Mouse (Mus musculus): ENCODE data around the gene Zfp36l2. TPM values are rescaled to one million over a fixed set of nuclear protein-coding genes. Genes with fewer than 3 reads are reported as not detected.

The Zfp36l2 gene
- polyA plus RNA-seq, 1 experiment = 5.4 TPM

- H3K4me3 ChIP-seq (ENCODE audit: control insufficient read depth, low read depth, low read length) = no peak overlapping the region
- TF ChIP-seq POLR2A (IDR thresholded peaks at IDR 0.05; ENCODE audit: control insufficient read depth, low read depth, low read length) (no peak), CTCF (IDR thresholded peaks at IDR 0.05; ENCODE audit: control insufficient read depth, insufficient read depth, insufficient replicate concordance, low read depth, low read length) (no peak)
Measured at GRCm38 (mm10) chr17:84207611-84208010, 19.9 kb upstream of the Zfp36l2 start.

GRCm38 (mm10) chr17:84206239-84206638, 18.5 kb upstream of the Zfp36l2 start:
- TF ChIP-seq CTCF (IDR thresholded peaks at IDR 0.05; ENCODE audit: control insufficient read depth, insufficient read depth, insufficient replicate concordance, low read depth, low read length) = no peak
- TF ChIP-seq POLR2A (IDR thresholded peaks at IDR 0.05; ENCODE audit: control insufficient read depth, low read depth, low read length) = no peak
- Histone ChIP-seq H3K4me3 (ENCODE audit: control insufficient read depth, low read depth, low read length) (no peak overlapping the region), H3K27me3 (ENCODE audit: control insufficient read depth, insufficient read depth, low read length) (no peaks in the 10 kb centered on the region), H3K4me1 (ENCODE audit: control insufficient read depth, insufficient read depth, low read length) (no peaks in the 10 kb centered on the region), H3K36me3 (ENCODE audit: control insufficient read depth, insufficient read depth, low read length) (no peaks in the 10 kb centered on the region), H3K27ac (ENCODE audit: control insufficient read depth, insufficient read depth, low read depth, low read length) (no peak overlapping the region)

More at GRCm38 (mm10) chr17:84207611-84208010, 19.9 kb upstream of the Zfp36l2 start:
- Histone ChIP-seq H3K27ac (ENCODE audit: control insufficient read depth, insufficient read depth, low read depth, low read length) (no peak overlapping the region), H3K27me3 (ENCODE audit: control insufficient read depth, insufficient read depth, low read length) (no peaks in the 10 kb centered on the region), H3K36me3 (ENCODE audit: control insufficient read depth, insufficient read depth, low read length) (no peaks in the 10 kb centered on the region), H3K4me1 (ENCODE audit: control insufficient read depth, insufficient read depth, low read length) (no peaks in the 10 kb centered on the region)

GRCm38 (mm10) chr17:84204962-84205361, 17.2 kb upstream of the Zfp36l2 start:
- Histone ChIP-seq H3K36me3 (ENCODE audit: control insufficient read depth, insufficient read depth, low read length) (no peaks in the 10 kb centered on the region), H3K4me1 (ENCODE audit: control insufficient read depth, insufficient read depth, low read length) (no peaks in the 10 kb centered on the region), H3K27ac (ENCODE audit: control insufficient read depth, insufficient read depth, low read depth, low read length) (no peak overlapping the region), H3K4me3 (ENCODE audit: control insufficient read depth, low read depth, low read length) (no peak overlapping the region), H3K27me3 (ENCODE audit: control insufficient read depth, insufficient read depth, low read length) (no peaks in the 10 kb centered on the region)
- TF ChIP-seq POLR2A (IDR thresholded peaks at IDR 0.05; ENCODE audit: control insufficient read depth, low read depth, low read length) (no peak), CTCF (IDR thresholded peaks at IDR 0.05; ENCODE audit: control insufficient read depth, insufficient read depth, insufficient replicate concordance, low read depth, low read length) (no peak)

GRCm38 (mm10) chr17:84203340-84203739, 15.6 kb upstream of the Zfp36l2 start:
- TF ChIP-seq CTCF (IDR thresholded peaks at IDR 0.05; ENCODE audit: control insufficient read depth, insufficient read depth, insufficient replicate concordance, low read depth, low read length) = no peak
- no peak for TF ChIP-seq POLR2A (IDR thresholded peaks at IDR 0.05; ENCODE audit: control insufficient read depth, low read depth, low read length)
- H3K27ac ChIP-seq (ENCODE audit: control insufficient read depth, insufficient read depth, low read depth, low read length) = no peak overlapping the region
- H3K36me3 ChIP-seq (ENCODE audit: control insufficient read depth, insufficient read depth, low read length) = no peaks in the 10 kb centered on the region
- no peak overlapping the region for H3K4me3 ChIP-seq (ENCODE audit: control insufficient read depth, low read depth, low read length)
- no peaks in the 10 kb centered on the region for H3K27me3 ChIP-seq (ENCODE audit: control insufficient read depth, insufficient read depth, low read length)
- H3K4me1 ChIP-seq (ENCODE audit: control insufficient read depth, insufficient read depth, low read length) = no peaks in the 10 kb centered on the region

GRCm38 (mm10) chr17:84201183-84201582, 13.4 kb upstream of the Zfp36l2 start:
- Histone ChIP-seq H3K4me1 (ENCODE audit: control insufficient read depth, insufficient read depth, low read length) (no peaks in the 10 kb centered on the region), H3K27me3 (ENCODE audit: control insufficient read depth, insufficient read depth, low read length) (no peaks in the 10 kb centered on the region), H3K27ac (ENCODE audit: control insufficient read depth, insufficient read depth, low read depth, low read length) (no peak overlapping the region), H3K4me3 (ENCODE audit: control insufficient read depth, low read depth, low read length) (no peak overlapping the region), H3K36me3 (ENCODE audit: control insufficient read depth, insufficient read depth, low read length) (no peaks in the 10 kb centered on the region)
- TF ChIP-seq POLR2A (IDR thresholded peaks at IDR 0.05; ENCODE audit: control insufficient read depth, low read depth, low read length) (no peak), CTCF (IDR thresholded peaks at IDR 0.05; ENCODE audit: control insufficient read depth, insufficient read depth, insufficient replicate concordance, low read depth, low read length) (no peak)

GRCm38 (mm10) chr17:84197912-84198344, 10.2 kb upstream of the Zfp36l2 start:
- no peaks in the 10 kb centered on the region for H3K36me3 ChIP-seq (ENCODE audit: control insufficient read depth, insufficient read depth, low read length)
- TF ChIP-seq POLR2A (IDR thresholded peaks at IDR 0.05; ENCODE audit: control insufficient read depth, low read depth, low read length) (no peak), CTCF (IDR thresholded peaks at IDR 0.05; ENCODE audit: control insufficient read depth, insufficient read depth, insufficient replicate concordance, low read depth, low read length) (no peak)
- H3K27ac ChIP-seq (ENCODE audit: control insufficient read depth, insufficient read depth, low read depth, low read length) = no peak overlapping the region
- no peaks in the 10 kb centered on the region for H3K4me1 ChIP-seq (ENCODE audit: control insufficient read depth, insufficient read depth, low read length)
- no peak overlapping the region for H3K4me3 ChIP-seq (ENCODE audit: control insufficient read depth, low read depth, low read length)
- H3K27me3 ChIP-seq (ENCODE audit: control insufficient read depth, insufficient read depth, low read length) = no peaks in the 10 kb centered on the region

- H3K36me3 ChIP-seq (ENCODE audit: control insufficient read depth, insufficient read depth, low read length) = no peaks in the 10 kb centered on the region
- H3K27me3 ChIP-seq (ENCODE audit: control insufficient read depth, insufficient read depth, low read length) = no peaks in the 10 kb centered on the region
- H3K4me1 ChIP-seq (ENCODE audit: control insufficient read depth, insufficient read depth, low read length) = no peaks in the 10 kb centered on the region
- TF ChIP-seq POLR2A (IDR thresholded peaks at IDR 0.05; ENCODE audit: control insufficient read depth, low read depth, low read length) (no peak), CTCF (IDR thresholded peaks at IDR 0.05; ENCODE audit: control insufficient read depth, insufficient read depth, insufficient replicate concordance, low read depth, low read length) (no peak)
- no peak overlapping the region for H3K4me3 ChIP-seq (ENCODE audit: control insufficient read depth, low read depth, low read length)
- no peak overlapping the region for H3K27ac ChIP-seq (ENCODE audit: control insufficient read depth, insufficient read depth, low read depth, low read length)
Measured at GRCm38 (mm10) chr17:84196329-84196728, 8.6 kb upstream of the Zfp36l2 start.

- Histone ChIP-seq H3K4me1 (ENCODE audit: control insufficient read depth, insufficient read depth, low read length) (no peaks in the 10 kb centered on the region), H3K27ac (ENCODE audit: control insufficient read depth, insufficient read depth, low read depth, low read length) (no peak overlapping the region), H3K4me3 (ENCODE audit: control insufficient read depth, low read depth, low read length) (no peak overlapping the region), H3K36me3 (ENCODE audit: control insufficient read depth, insufficient read depth, low read length) (no peaks in the 10 kb centered on the region), H3K27me3 (ENCODE audit: control insufficient read depth, insufficient read depth, low read length) (no peaks in the 10 kb centered on the region)
- TF ChIP-seq CTCF (IDR thresholded peaks at IDR 0.05; ENCODE audit: control insufficient read depth, insufficient read depth, insufficient replicate concordance, low read depth, low read length) (no peak), POLR2A (IDR thresholded peaks at IDR 0.05; ENCODE audit: control insufficient read depth, low read depth, low read length) (no peak)
Measured at GRCm38 (mm10) chr17:84195835-84196234, 8.1 kb upstream of the Zfp36l2 start.
